Mouse (Mus musculus) embryo, embryonic 10 days (tissue): ENCODE measurements around the gene Dnaaf5.

Source experiments
- DNase-seq: peaks from one replicate; pipeline ENCODE4 v3.0.0-alpha.2; 2015; ENCODE audit warnings: low spot score

Gene Dnaaf5

GRCm38 (mm10) chr5:139229716-139230115, 79.7 kb downstream of the Dnaaf5 start:
- DNase-seq = no peak

DNA sequence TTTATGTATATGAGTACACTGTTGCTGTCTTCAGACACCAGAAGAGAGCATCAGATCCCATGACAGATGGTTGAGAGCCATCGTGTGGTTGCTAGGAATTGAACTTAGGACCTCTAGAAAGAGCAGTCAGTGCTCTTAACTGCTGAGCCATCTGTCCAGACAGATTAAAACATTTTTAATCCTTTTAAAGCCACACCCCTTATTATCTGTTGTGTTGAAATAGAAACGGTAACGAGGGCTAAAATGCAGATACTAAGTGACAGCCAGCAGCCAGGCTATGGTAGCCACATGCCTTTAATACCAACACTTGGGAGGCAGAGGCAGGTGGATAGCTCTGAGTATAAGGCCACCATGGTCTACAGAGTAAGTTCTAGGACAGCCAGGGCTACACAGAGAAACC, 82.1 kb downstream of the Dnaaf5 start:
- no peak for DNase-seq

GRCm38 (mm10) chr5:139234423-139234822, 84.4 kb downstream of the Dnaaf5 start:
- DNase-seq = no peak
